Mouse (Mus musculus) cortical plate, adult 2 months (tissue): Measurements from ENCODE around the gene P4hb. TPM values are rescaled to one million over a fixed set of nuclear protein-coding genes. Genes with fewer than 3 reads are reported as not detected.
"Not testable (repeated sequence)": the region's sequence is repeated elsewhere in the genome, so short reads cannot be mapped to it uniquely, and the experiment has no call there.

ENCODE experiments used
- H3K27ac ChIP-seq: fragments of 200-500 bp; 2 replicates; pipeline ENCODE4 v1.5.1; 2012; ENCODE audit warnings: low read length, control low read depth, inconsistent platforms; ENCODE audit not compliant: insufficient read depth
- H3K4me1 ChIP-seq: fragments of 200-500 bp; 2 replicates; pipeline ENCODE4 v1.6.1; 2011; ENCODE audit warnings: low read length; ENCODE audit not compliant: control insufficient read depth, insufficient read depth
- H3K4me3 ChIP-seq: fragments of 200-500 bp; 2 replicates; pipeline ENCODE4 v1.5.1; 2011; ENCODE audit warnings: mild to moderate bottlenecking, low read length, control low read depth; ENCODE audit not compliant: insufficient read depth
- CTCF ChIP-seq: fragments of 200-500 bp; IDR thresholded peaks from 2 replicates; pipeline ENCODE4 v1.5.1; 2011; ENCODE audit warnings: mild to moderate bottlenecking, control low read depth, low read length; ENCODE audit not compliant: insufficient read depth; ENCODE audit errors: extremely low read depth
- POLR2A ChIP-seq: fragments of 200-500 bp; IDR thresholded peaks from 2 replicates; pipeline ENCODE4 v1.6.1; 2011; ENCODE audit warnings: mild to moderate bottlenecking, low read length, control low read depth; ENCODE audit not compliant: insufficient read depth; ENCODE audit errors: extremely low read depth
- polyA plus RNA-seq: library from polyadenylated mRNA; depleted of rRNA; stranded (reverse); fragments of >200 nt; gene quantifications from 2 replicates; pipeline ENCODE4 v1.2.3, GENCODE M21; 2012

P4hb gene
- polyA plus RNA-seq, 1 experiment = 91.2 TPM

- no peak for TF ChIP-seq POLR2A
- TF ChIP-seq CTCF = no peak
- Histone ChIP-seq H3K27ac (no peak overlapping the region), H3K4me1 (peaks cover 6% of the 10 kb centered on the region; the same call in 1 of the 2 replicates), H3K4me3 (no peak overlapping the region; the same call in 1 of the 2 replicates)
These were observed 1.2 kb upstream of the P4hb start for GRCm38 (mm10) chr11:120574278-120574600.

GRCm38 (mm10) chr11:120573585-120574277, 678 bp upstream of the P4hb start:
- H3K4me1 ChIP-seq = peaks cover 6% of the 10 kb centered on the region; the same call in 1 of the 2 replicates
- peak overlapping the region; percentile 87 for H3K4me3 ChIP-seq
- peak overlapping the region; percentile 68 for H3K27ac ChIP-seq
- TF ChIP-seq POLR2A = no peak
- TF ChIP-seq CTCF = no peak

GRCm38 (mm10) chr11:120572417-120572751, 669 bp downstream of the P4hb start:
- Histone ChIP-seq H3K4me1 (peaks cover 6% of the 10 kb centered on the region; the same call in 1 of the 2 replicates), H3K27ac (no peak overlapping the region), H3K4me3 (peak overlapping the region; percentile 87)
- TF ChIP-seq POLR2A (no peak), CTCF (no peak)

- H3K4me3 ChIP-seq = peak overlapping the region; percentile 87
- no peak for TF ChIP-seq POLR2A
- TF ChIP-seq CTCF = no peak
- H3K27ac ChIP-seq = no peak overlapping the region
- H3K4me1 ChIP-seq = peaks cover 6% of the 10 kb centered on the region; the same call in 1 of the 2 replicates
These were observed 1.2 kb downstream of the P4hb start for GRCm38 (mm10) chr11:120571754-120572416.

GRCm38 (mm10) chr11:120571122-120571521, 1.9 kb downstream of the P4hb start:
- no peak overlapping the region for H3K4me3 ChIP-seq
- TF ChIP-seq CTCF (no peak), POLR2A (no peak)
- peaks cover 6% of the 10 kb centered on the region; the same call in 1 of the 2 replicates for H3K4me1 ChIP-seq
- H3K27ac ChIP-seq = no peak overlapping the region

GRCm38 (mm10) chr11:120568324-120568723, 4.7 kb downstream of the P4hb start:
- no peak for TF ChIP-seq CTCF
- no peak for TF ChIP-seq POLR2A
- H3K4me3 ChIP-seq = no peak overlapping the region
- no peak overlapping the region for H3K27ac ChIP-seq
- peaks cover 4% of the 10 kb centered on the region; the same call in 1 of the 2 replicates for H3K4me1 ChIP-seq

GRCm38 (mm10) chr11:120565114-120565513, 7.9 kb downstream of the P4hb start:
- TF ChIP-seq POLR2A (no peak), CTCF (no peak)
- H3K4me3 ChIP-seq = no peak overlapping the region
- H3K27ac ChIP-seq = no peak overlapping the region

GRCm38 (mm10) chr11:120562949-120563348, 10.1 kb downstream of the P4hb start:
- Histone ChIP-seq H3K4me1 (no peaks in the 10 kb centered on the region), H3K27ac (no peak overlapping the region), H3K4me3 (no peak overlapping the region)
- no peak for TF ChIP-seq POLR2A
- TF ChIP-seq CTCF = no peak

More at GRCm38 (mm10) chr11:120565114-120565513, 7.9 kb downstream of the P4hb start:
- no peaks in the 10 kb centered on the region for H3K4me1 ChIP-seq

GRCm38 (mm10) chr11:120560952-120561728, 11.9 kb downstream of the P4hb start:
- TF ChIP-seq POLR2A (no peak), CTCF (no peak)
- Histone ChIP-seq H3K4me1 (no peaks in the 10 kb centered on the region), H3K27ac (no peak overlapping the region), H3K4me3 (no peak overlapping the region)

- H3K27ac ChIP-seq, H3K4me1 ChIP-seq, H3K4me3 ChIP-seq: not testable (repeated sequence)
These were observed 14.2 kb downstream of the P4hb start for GRCm38 (mm10) chr11:120558843-120559242.
